Mouse (Mus musculus) myocyte (in vitro differentiated cells): ENCODE measurements around the gene Nexmif.

Experiments
- MAX ChIP-seq: IDR thresholded peaks from one replicate; pipeline ENCODE4 v1.6.1; 2011; ENCODE audit warnings: low read depth, mild to moderate bottlenecking, control low read depth
- POLR2A ChIP-seq: IDR thresholded peaks from one replicate; pipeline ENCODE4 v1.6.1; 2011; ENCODE audit warnings: low read depth, mild to moderate bottlenecking, control low read depth, moderate library complexity; ENCODE audit not compliant: insufficient read length
- TCF12 ChIP-seq: IDR thresholded peaks from one replicate; pipeline ENCODE4 v1.6.1; 2011; ENCODE audit warnings: mild to moderate bottlenecking, control low read depth; ENCODE audit not compliant: poor library complexity, insufficient read depth, severe bottlenecking

GRCm38 (mm10) chrX:104201592-104202139 lies 681 bp upstream of the Nexmif start:
- TF ChIP-seq TCF12, result no peak
- TF ChIP-seq POLR2A, result no peak
- no peak for TF ChIP-seq MAX
